Mouse (Mus musculus) gastrocnemius, postnatal 4 days (tissue): ENCODE data around the gene Lamc1. TPM values are rescaled to one million over a fixed set of nuclear protein-coding genes. Genes with fewer than 3 reads are reported as not detected.
A peak's percentile ranks its signal among the peaks of the same experiment; 100 is the strongest.

Source experiments
- DNase-seq, 2 experiments: peaks; one replicate each; pipeline ENCODE4 v3.0.0; 2021 to 2022; ENCODE audit warnings: low spot score in 2 of 2, mixed read lengths in 2 of 2
- total RNA-seq, 2 experiments: library from RNA; stranded (reverse); gene quantifications; 2 replicates each; pipeline ENCODE4 v1.2.3; 2021

Gene Lamc1
- total RNA-seq, 2 experiments from 2014 or later = 323 to 353 TPM

GRCm38 (mm10) chr1:153268806-153269309 lies 63.7 kb downstream of the Lamc1 start:
- DNase-seq = no peak

- DNase-seq = no peak
Measured at GRCm38 (mm10) chr1:153268306-153268705, 64.3 kb downstream of the Lamc1 start.

- no peak for DNase-seq
Measured at GRCm38 (mm10) chr1:153267730-153268129, 64.9 kb downstream of the Lamc1 start.

DNA sequence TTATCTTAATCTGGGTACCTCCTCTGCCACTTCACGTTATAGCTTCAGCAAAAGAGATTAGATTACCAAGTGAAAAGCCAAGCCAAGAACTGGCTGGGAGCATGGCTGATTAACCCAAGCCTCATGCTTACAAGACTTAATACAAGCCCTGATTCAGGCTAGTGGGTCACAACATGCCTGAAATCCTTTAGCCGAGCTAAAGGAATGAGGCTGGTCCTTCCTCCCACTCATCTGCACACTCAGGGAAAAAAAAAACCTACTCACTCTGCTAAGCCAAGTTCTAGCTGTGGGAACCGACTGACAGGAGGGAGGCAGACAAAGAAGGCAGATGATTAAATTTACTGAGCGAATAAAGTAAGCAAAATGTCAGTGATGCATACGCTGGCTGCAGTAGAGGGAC lies 65.7 kb downstream of the Lamc1 start:
- DNase-seq = no peak

DNA sequence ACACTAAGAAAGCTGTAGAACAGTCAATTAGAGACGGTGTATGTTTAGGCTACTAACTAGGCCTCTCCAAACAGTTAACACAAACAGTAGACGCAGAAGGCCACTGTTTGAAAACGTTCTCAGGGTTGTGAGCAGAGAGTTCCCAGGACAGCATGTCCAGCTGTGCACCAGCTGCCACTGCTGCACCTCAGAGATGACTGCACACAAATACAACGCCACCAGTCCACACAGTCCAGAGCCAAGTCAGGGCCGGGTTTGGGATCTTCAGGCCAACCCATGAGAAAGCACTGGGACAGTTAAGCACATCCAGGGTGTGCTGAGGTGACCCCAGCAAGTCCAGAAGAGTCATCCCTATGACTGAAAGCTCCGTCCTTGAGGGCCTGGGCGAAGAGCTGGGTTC lies 67.0 kb downstream of the Lamc1 start:
- DNase-seq = peak in 1 of 2 experiments; percentile 45

DNA sequence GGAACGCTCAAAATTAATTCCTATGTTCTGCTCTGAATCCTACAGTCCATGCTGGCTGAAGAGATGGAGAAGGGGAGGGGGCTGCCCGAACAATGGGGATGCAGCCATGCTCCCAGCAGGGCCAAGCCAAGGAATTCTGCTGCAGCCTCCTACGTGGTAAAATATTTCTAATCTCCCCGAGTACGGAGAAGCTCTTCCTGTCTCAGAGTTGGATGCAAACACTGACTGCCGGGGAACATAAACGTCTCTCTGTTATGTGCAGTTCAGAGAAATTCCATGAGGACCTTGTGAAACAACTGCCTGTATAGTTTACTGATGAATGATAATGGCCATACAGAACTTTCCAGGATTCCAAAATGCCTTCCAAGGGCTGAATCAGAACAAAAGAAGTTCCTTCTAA lies 67.5 kb downstream of the Lamc1 start:
- DNase-seq = peak in 1 of 2 experiments; percentile 37

GRCm38 (mm10) chr1:153259752-153260300 lies 72.8 kb downstream of the Lamc1 start:
- no peak for DNase-seq

- no peak for DNase-seq
Measured at GRCm38 (mm10) chr1:153252540-153253210, 79.9 kb downstream of the Lamc1 start.

DNA sequence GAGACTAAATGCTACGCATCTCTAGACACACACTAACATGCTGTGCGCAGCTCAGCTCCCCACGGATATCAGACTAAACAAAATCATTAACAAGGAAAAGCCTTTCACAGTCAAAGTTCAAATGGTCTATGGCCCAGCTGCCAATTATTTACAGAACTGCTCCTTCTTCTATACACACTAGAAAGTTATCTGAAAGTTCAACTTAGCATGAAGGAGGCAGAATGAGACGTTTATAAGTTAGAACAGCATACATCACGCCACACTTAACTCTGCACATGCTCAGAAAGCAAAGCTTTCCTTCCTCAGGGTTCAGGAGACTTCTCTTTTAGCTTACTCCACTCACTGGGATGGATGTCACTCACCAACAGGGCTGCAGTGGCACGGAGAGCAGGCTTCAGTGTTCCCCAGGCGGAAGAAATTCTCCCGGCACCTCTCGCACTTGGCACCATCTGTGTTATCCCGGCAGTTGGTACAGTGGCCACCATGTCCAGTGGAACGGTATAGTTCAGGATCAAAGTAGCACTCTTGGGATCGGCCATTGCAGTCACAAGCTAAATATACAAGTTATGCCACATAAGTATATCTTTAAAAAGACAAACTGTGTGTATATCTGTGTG lies 80.9 kb downstream of the Lamc1 start:
- DNase-seq = no peak

- DNase-seq = no peak
Measured at GRCm38 (mm10) chr1:153241346-153241745, 91.2 kb downstream of the Lamc1 start.

GRCm38 (mm10) chr1:153235576-153235975 lies 97.0 kb downstream of the Lamc1 start:
- no peak for DNase-seq

DNA sequence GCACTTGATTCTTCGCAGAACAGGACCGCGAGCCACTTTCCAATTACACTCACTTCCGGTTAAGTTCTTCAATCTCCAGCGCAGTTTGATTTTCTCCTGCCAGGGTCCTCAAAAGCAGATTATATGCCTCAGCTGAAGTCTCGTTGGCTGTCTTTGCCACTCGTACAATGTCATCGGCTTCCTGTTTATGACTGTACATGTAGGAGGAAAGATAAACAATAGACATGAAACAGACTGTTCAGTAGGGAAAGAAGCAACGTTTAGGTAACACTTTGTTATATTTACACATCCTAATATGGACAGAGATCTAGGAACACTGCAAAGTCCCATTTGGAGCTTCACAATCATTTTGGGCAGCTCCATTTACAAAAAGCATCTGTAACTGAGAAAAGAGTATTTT lies 100.9 kb downstream of the Lamc1 start:
- DNase-seq = no peak

GRCm38 (mm10) chr1:153227916-153228315 lies 104.7 kb downstream of the Lamc1 start:
- DNase-seq = no peak

DNA sequence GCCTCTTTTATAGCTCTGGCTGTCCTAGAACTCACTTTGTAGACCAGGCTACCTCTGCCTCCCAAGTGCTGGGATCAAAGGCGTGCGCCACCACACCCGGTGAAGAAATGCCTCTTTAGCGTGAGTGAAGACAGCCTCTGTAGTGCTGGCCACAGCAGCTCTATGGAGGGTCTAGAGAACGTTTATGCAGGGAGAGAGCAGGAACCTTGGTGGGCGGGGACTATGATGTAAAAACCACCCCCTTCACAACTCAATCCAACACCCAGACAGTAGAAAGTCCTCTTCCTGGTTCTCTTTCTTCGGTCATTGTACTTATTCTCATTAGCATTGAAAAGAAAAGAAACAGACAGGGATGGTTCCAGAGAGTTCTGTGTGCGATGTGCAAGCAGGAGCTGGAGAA lies 105.5 kb downstream of the Lamc1 start:
- DNase-seq = no peak

- no peak for DNase-seq
Measured at GRCm38 (mm10) chr1:153225786-153226725, 106.5 kb downstream of the Lamc1 start.

DNA sequence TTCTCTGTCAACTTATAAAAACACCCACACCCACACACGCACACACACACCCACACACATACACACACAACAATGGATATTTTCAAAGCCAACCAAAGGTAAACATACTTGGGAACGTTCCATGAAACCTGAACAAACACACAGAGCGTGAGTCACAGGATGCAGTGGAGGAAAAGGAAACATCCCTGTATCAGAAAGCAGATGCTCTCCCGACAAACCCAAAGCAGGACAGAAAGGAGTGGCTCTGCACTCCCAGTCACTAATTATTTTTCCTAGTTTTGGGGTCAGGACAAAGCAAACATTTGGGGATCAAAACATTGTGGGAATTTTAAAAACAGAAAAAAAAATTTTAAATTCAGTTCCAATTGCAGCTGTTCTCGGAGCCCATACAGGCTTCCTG lies 108.3 kb downstream of the Lamc1 start:
- DNase-seq = no peak

DNA sequence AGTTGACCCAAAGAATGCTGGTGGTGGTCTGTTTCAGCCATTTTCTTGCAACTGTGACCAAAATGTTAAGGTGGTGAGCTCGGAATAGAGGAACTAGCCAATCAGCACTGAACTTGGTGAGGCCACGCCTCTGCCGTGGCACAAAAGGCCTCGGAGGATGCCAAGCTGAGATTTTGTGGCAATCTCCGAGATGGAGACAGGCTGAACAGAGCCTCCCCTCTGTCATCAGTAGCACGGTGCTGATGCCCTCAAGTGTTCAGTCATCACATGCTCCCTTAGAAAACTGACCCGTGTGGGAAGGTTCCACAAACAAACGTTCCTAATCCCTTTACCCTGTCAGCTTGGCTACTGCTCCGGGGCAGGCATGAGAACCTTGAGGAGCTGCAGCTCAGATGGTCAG lies 113.2 kb downstream of the Lamc1 start:
- DNase-seq = no peak

DNA sequence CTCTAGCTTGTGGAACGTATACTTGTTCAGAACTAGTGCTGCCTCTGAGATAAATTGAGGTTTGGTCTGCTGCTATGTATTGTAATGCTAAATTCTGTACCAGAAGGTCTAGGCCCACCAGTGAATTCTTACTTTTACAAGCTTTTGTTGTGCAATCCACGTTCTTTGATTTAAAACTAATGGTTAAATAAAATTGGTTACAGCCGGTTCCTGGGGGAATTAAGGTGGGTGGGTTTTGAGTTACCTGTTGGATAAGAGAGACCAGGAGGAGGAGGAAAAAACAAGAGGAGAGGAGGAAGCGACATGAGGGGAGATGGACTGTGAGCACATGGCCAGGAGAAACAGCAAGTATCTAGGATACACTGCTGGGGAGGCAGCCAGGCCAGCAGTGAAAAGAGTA lies 116.1 kb downstream of the Lamc1 start:
- no peak for DNase-seq

DNA sequence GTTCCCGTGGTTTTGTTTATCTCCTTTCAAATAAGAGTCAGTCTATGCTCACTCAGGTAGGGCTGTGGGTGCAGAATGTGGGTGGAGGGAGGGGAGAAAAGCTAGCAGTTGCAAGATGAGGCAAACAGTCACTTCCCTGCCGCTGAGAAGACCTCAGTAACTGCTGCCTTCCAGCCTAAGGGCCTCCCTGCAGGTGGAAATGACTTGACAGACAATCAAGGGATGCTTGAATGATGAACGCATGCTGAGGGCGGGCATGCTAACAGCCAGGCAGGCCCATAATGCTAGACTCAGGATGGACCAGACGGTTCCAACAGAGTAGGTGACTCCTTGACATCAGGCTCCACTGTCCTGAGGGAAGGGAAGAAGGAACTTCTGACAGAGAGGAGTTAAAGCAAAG lies 116.9 kb downstream of the Lamc1 start:
- no peak for DNase-seq

- no peak for DNase-seq
Measured at GRCm38 (mm10) chr1:153210992-153211391, 121.6 kb downstream of the Lamc1 start.

DNA sequence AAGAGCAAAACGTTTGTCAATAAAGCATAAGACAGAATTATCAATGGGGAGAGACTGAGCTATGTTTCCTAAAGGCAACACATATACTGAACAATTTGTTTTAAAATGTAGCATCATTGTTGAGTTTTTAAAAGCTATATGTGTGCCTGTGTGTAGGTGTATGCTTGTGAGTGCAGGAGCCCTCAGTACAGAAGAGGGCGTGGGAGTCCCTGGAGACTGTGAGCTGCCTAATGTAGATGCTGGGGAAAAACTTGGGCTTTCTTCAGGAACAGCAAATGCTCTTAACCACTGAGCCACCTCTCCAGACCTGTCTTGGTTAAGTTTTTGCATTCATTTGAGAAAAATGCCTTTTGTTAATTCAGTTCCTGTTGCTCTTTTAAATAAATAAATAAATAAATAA lies 122.4 kb downstream of the Lamc1 start:
- no peak for DNase-seq

DNA sequence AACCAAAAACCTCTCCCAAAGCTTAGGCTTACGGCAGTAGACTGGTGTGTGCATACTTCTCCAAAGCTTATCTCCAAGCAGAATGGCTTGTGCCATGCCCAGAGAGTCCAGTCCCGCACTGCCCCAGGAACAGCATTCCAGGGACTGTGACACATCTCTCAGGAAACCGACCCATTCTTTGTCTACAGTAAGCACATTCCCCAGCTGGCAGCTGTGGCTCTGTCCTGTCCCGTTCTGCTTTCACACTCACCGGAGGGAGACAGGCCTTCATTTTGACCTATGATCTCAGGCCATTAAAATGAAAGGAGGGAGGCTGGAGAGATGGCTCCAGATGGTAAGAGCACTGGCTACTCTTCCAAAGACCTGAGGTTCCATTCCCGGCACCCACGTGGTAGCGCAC lies 130.4 kb downstream of the Lamc1 start:
- DNase-seq = no peak
